Mouse (Mus musculus) forebrain, embryonic 14.5 days (tissue): ENCODE results near the gene Acot3. TPM values are rescaled to one million over a fixed set of nuclear protein-coding genes. Genes with fewer than 3 reads are reported as not detected.
"Not testable (repeated sequence)": the region's sequence is repeated elsewhere in the genome, so short reads cannot be mapped to it uniquely, and the experiment has no call there.

Source experiments
- ATAC-seq: fragments of 200-750 bp; cut with Nextera tagmentation; 2 replicates; pipeline ENCODE4 v1.8.0; 2017; ENCODE audit warnings: mild to moderate bottlenecking, moderate library complexity
- DNase-seq: peaks from one replicate; pipeline ENCODE4 v3.0.0-alpha.2; 2015; ENCODE audit warnings: low spot score
- H3K27ac ChIP-seq: fragments of 300-500 bp; sonication (generic); 2 replicates; pipeline ENCODE4 v1.5.1; 2014; ENCODE audit warnings: low read depth, mild to moderate bottlenecking, control low read depth, low read length, moderate library complexity
- H3K27me3 ChIP-seq: fragments of 300-500 bp; sonication (generic); replicated peaks from 2 replicates; pipeline ENCODE4 v1.6.1; 2014; ENCODE audit warnings: low read length, control low read depth, mixed read lengths; ENCODE audit not compliant: control insufficient read depth, insufficient read depth
- H3K36me3 ChIP-seq: fragments of 300-500 bp; sonication (generic); 2 replicates; pipeline ENCODE4 v1.6.1; 2014; ENCODE audit warnings: low read length, control low read depth; ENCODE audit not compliant: control insufficient read depth, insufficient read depth
- H3K4me1 ChIP-seq: fragments of 300-500 bp; sonication (generic); 2 replicates; pipeline ENCODE4 v1.6.1; 2014; ENCODE audit warnings: antibody characterized with exemption, low read length, control low read depth; ENCODE audit not compliant: control insufficient read depth, insufficient read depth
- H3K4me2 ChIP-seq: fragments of 300-500 bp; sonication (generic); 2 replicates; pipeline ENCODE4 v1.6.1; 2014; ENCODE audit warnings: mild to moderate bottlenecking, control low read depth, low read length
- H3K4me3 ChIP-seq: fragments of 300-500 bp; sonication (generic); 2 replicates; pipeline ENCODE4 v1.5.1; 2014; ENCODE audit warnings: low read depth, low read length, control low read depth
- H3K9ac ChIP-seq: fragments of 300-500 bp; sonication (generic); 2 replicates; pipeline ENCODE4 v1.6.1; 2014; ENCODE audit warnings: mild to moderate bottlenecking, low read length, control low read depth, moderate library complexity
- H3K9me3 ChIP-seq: fragments of 300-500 bp; sonication (generic); replicated peaks from 2 replicates; pipeline ENCODE4 v1.6.1; 2016; ENCODE audit warnings: low read length, control low read depth, mixed read lengths; ENCODE audit not compliant: control insufficient read depth
- WGBS: fragments of 180-500 bp; shearing (Covaris S2); extraction: QIAGEN DNeasy Blood & Tissue Kit; methylation state at CpG from one replicate; pipeline ENCODE4 v1.1.7; 2014; 5-methylcytosine and 5-hydroxymethylcytosine counted together
- polyA plus RNA-seq: library from polyadenylated mRNA; unstranded; fragments of >200 nt; fragmentation: Nextera tagmentation; extraction: Ambion mirVana; gene quantifications from 2 replicates; pipeline ENCODE4 v1.2.1, GENCODE M21; 2014

The Acot3 gene
- polyA plus RNA-seq, 1 experiment from 2014 or later: 0.34 TPM

GRCm38 (mm10) chr12:84033302-84033701, 18.6 kb upstream of the Acot3 start:
- H3K9me3 ChIP-seq, H3K27me3 ChIP-seq, H3K9ac ChIP-seq, H3K4me3 ChIP-seq, H3K4me1 ChIP-seq, H3K27ac ChIP-seq, H3K4me2 ChIP-seq, DNase-seq, ATAC-seq, H3K36me3 ChIP-seq: not testable (repeated sequence)
- 85% methylated on average over 2 of the region's 2 CpGs for WGBS

GRCm38 (mm10) chr12:84034108-84034507, 17.8 kb upstream of the Acot3 start:
- ATAC-seq: no peak
- Histone ChIP-seq H3K4me1 (no peaks in the 10 kb centered on the region), H3K9ac (no peak overlapping the region), H3K27me3 (no peaks in the 10 kb centered on the region; the same call in 1 of the 2 replicates), H3K9me3 (no peaks in the 10 kb centered on the region), H3K4me3 (no peak overlapping the region), H3K36me3 (no peaks in the 10 kb centered on the region), H3K4me2 (no peak overlapping the region), H3K27ac (no peak overlapping the region)
- no peak for DNase-seq
- WGBS: 80% methylated on average over 4 of the region's 4 CpGs

GRCm38 (mm10) chr12:84038241-84038640, 13.7 kb upstream of the Acot3 start, which contains the start of gene Acot4:
Acot4 (plus strand) TSS chr12:84038379.
- H3K27ac ChIP-seq, H3K36me3 ChIP-seq, H3K4me1 ChIP-seq, H3K27me3 ChIP-seq, H3K9me3 ChIP-seq: not testable (repeated sequence)
- Histone ChIP-seq H3K4me3 (peak within 1 kb of the TSS; percentile 36), H3K4me2 (peak within 1 kb of the TSS; percentile 52), H3K9ac (peak within 1 kb of the TSS; percentile 53; the same call in 1 of the 2 replicates)
- DNase-seq (peak; percentile 8), ATAC-seq (peak; percentile 32; the same call in 1 of the 2 replicates)
- WGBS: 18% methylated on average over 17 of the region's 32 CpGs

GRCm38 (mm10) chr12:84038691-84039111, 13.2 kb upstream of the Acot3 start, which contains the start of gene Gm49366:
Gm49366 (plus strand) TSS chr12:84038935.
- WGBS: 4% methylated on average over 33 of the region's 39 CpGs
- H3K9me3 ChIP-seq, H3K36me3 ChIP-seq, H3K4me1 ChIP-seq, H3K27ac ChIP-seq, H3K27me3 ChIP-seq: not testable (repeated sequence)
- peak within 1 kb of the TSS; percentile 36 for H3K4me3 ChIP-seq
- peak within 1 kb of the TSS; percentile 52 for H3K4me2 ChIP-seq
- peak within 1 kb of the TSS; percentile 53; the same call in 1 of the 2 replicates for H3K9ac ChIP-seq
- DNase-seq (peak; percentile 7), ATAC-seq (peak; percentile 40; the same call in 1 of the 2 replicates)

GRCm38 (mm10) chr12:84042248-84042647, 9.7 kb upstream of the Acot3 start:
- Histone ChIP-seq H3K4me1 (no peaks in the 10 kb centered on the region), H3K27me3 (no peaks in the 10 kb centered on the region; the same call in 1 of the 2 replicates), H3K4me3 (no peak overlapping the region), H3K9ac (no peak overlapping the region), H3K9me3 (no peaks in the 10 kb centered on the region; the same call in 1 of the 2 replicates), H3K36me3 (no peaks in the 10 kb centered on the region), H3K4me2 (no peak overlapping the region), H3K27ac (no peak overlapping the region)
- DNase-seq (no peak), ATAC-seq (no peak)
- 90% methylated on average over 5 of the region's 5 CpGs for WGBS

- no peak overlapping the region for H3K4me2 ChIP-seq
- H3K27me3 ChIP-seq: no peaks in the 10 kb centered on the region
- no peak overlapping the region for H3K9ac ChIP-seq
- DNase-seq (no peak), ATAC-seq (no peak)
- WGBS: 78% methylated on average over 2 of the region's 2 CpGs
- H3K27ac ChIP-seq: no peak overlapping the region
- no peaks in the 10 kb centered on the region for H3K36me3 ChIP-seq
- no peaks in the 10 kb centered on the region for H3K4me1 ChIP-seq
- H3K9me3 ChIP-seq: peaks cover 5% of the 10 kb centered on the region; the same call in 1 of the 2 replicates
- H3K4me3 ChIP-seq: no peak overlapping the region
Observed at GRCm38 (mm10) chr12:84044045-84044444, 7.9 kb upstream of the Acot3 start.

GRCm38 (mm10) chr12:84046906-84047305, 5.0 kb upstream of the Acot3 start:
- peaks cover 5% of the 10 kb centered on the region; the same call in 1 of the 2 replicates for H3K9me3 ChIP-seq
- H3K4me3 ChIP-seq: no peak overlapping the region
- no peak overlapping the region for H3K4me2 ChIP-seq
- no peaks in the 10 kb centered on the region for H3K4me1 ChIP-seq
- 97% methylated on average over 1 of the region's 1 CpGs for WGBS
- H3K27me3 ChIP-seq: no peaks in the 10 kb centered on the region
- H3K27ac ChIP-seq: no peak overlapping the region
- no peaks in the 10 kb centered on the region for H3K36me3 ChIP-seq
- no peak overlapping the region for H3K9ac ChIP-seq
- ATAC-seq: no peak
- DNase-seq: no peak

GRCm38 (mm10) chr12:84050744-84051143, 1.2 kb upstream of the Acot3 start:
- not testable (repeated sequence) for H3K9me3 ChIP-seq, H3K4me3 ChIP-seq, H3K9ac ChIP-seq, H3K27me3 ChIP-seq, H3K4me2 ChIP-seq, ATAC-seq, DNase-seq, H3K4me1 ChIP-seq, H3K27ac ChIP-seq, H3K36me3 ChIP-seq
- WGBS: 85% methylated on average over 5 of the region's 5 CpGs

- H3K27ac ChIP-seq: no peak overlapping the region
- H3K9me3 ChIP-seq: peaks cover 5% of the 10 kb centered on the region; the same call in 1 of the 2 replicates
- H3K4me1 ChIP-seq: peaks cover 2% of the 10 kb centered on the region; the same call in 1 of the 2 replicates
- no peak overlapping the region for H3K9ac ChIP-seq
- DNase-seq: no peak
- no peak overlapping the region for H3K4me3 ChIP-seq
- 88% methylated on average over 7 of the region's 7 CpGs for WGBS
- H3K4me2 ChIP-seq: no peak overlapping the region; the same call in 1 of the 2 replicates
- H3K36me3 ChIP-seq: no peaks in the 10 kb centered on the region
- no peak for ATAC-seq
- peaks cover 9% of the 10 kb centered on the region for H3K27me3 ChIP-seq
Observed at GRCm38 (mm10) chr12:84052609-84053008, 665 bp downstream of the Acot3 start.
